Mouse (Mus musculus): ENCODE data around the gene Trnt1. TPM values are rescaled to one million over a fixed set of nuclear protein-coding genes. Genes with fewer than 3 reads are reported as not detected.

Trnt1 gene
- total RNA-seq, 2 experiments from 2014 or later, result 52.3 to 57.5 TPM

GRCm38 (mm10) chr6:106748887-106749388 lies 20.0 kb upstream of the Trnt1 start, which contains the start of gene Il5ra:
Gene Il5ra (minus strand): TSS chr6:106749037.
- no peak for TF ChIP-seq CTCF (conservative IDR thresholded peaks at IDR 0.05)
- no peak within 1 kb of the TSS for H3K4me3 ChIP-seq
- DNase-seq (ENCODE audit: low spot score in 2 of 2), result no peak
- H3K27ac ChIP-seq, result no peak within 1 kb of the TSS

- no peak overlapping the region for H3K4me3 ChIP-seq
- no peak for DNase-seq (ENCODE audit: low spot score in 2 of 2)
- no peak overlapping the region for H3K27ac ChIP-seq
- TF ChIP-seq CTCF (conservative IDR thresholded peaks at IDR 0.05), result no peak
These were observed 18.6 kb upstream of the Trnt1 start for GRCm38 (mm10) chr6:106750291-106750690.

- DNase-seq (ENCODE audit: low spot score in 2 of 2), result no peak
- no peak overlapping the region for H3K4me3 ChIP-seq
- no peak for TF ChIP-seq CTCF (conservative IDR thresholded peaks at IDR 0.05)
- H3K27ac ChIP-seq, result no peak overlapping the region
These were observed 10.6 kb upstream of the Trnt1 start for GRCm38 (mm10) chr6:106758299-106758698.

- Histone ChIP-seq H3K27ac (no peak overlapping the region), H3K4me3 (no peak overlapping the region)
- no peak for DNase-seq (ENCODE audit: low spot score in 2 of 2)
- TF ChIP-seq CTCF (conservative IDR thresholded peaks at IDR 0.05), result no peak
These were observed 8.3 kb upstream of the Trnt1 start for GRCm38 (mm10) chr6:106760473-106761218.

GRCm38 (mm10) chr6:106761486-106761885 lies 7.4 kb upstream of the Trnt1 start:
- no peak for DNase-seq (ENCODE audit: low spot score in 2 of 2)
- no peak for TF ChIP-seq CTCF (conservative IDR thresholded peaks at IDR 0.05)
- Histone ChIP-seq H3K27ac (no peak overlapping the region), H3K4me3 (no peak overlapping the region)

- no peak overlapping the region for H3K4me3 ChIP-seq
- TF ChIP-seq CTCF (conservative IDR thresholded peaks at IDR 0.05), result no peak
- no peak for DNase-seq (ENCODE audit: low spot score in 2 of 2)
- H3K27ac ChIP-seq, result no peak overlapping the region
These were observed 3.0 kb upstream of the Trnt1 start for GRCm38 (mm10) chr6:106765892-106766291.

- no peak overlapping the region for H3K27ac ChIP-seq
- no peak for DNase-seq (ENCODE audit: low spot score in 2 of 2)
- TF ChIP-seq CTCF (conservative IDR thresholded peaks at IDR 0.05), result no peak
- no peak overlapping the region for H3K4me3 ChIP-seq
These were observed 2.1 kb upstream of the Trnt1 start for GRCm38 (mm10) chr6:106766774-106767173.

- H3K27ac ChIP-seq, result peak overlapping the region; percentile 80
- TF ChIP-seq CTCF (conservative IDR thresholded peaks at IDR 0.05), result no peak
- no peak for DNase-seq (ENCODE audit: low spot score in 2 of 2)
These were observed 458 bp downstream of the Trnt1 start for GRCm38 (mm10) chr6:106769290-106769866.

GRCm38 (mm10) chr6:106770046-106770445 lies 1.1 kb downstream of the Trnt1 start:
- Histone ChIP-seq H3K27ac (peak overlapping the region; percentile 80; the same call in 1 of the 2 replicates), H3K4me3 (peak overlapping the region; percentile 97)
- no peak for TF ChIP-seq CTCF (conservative IDR thresholded peaks at IDR 0.05)
- DNase-seq (ENCODE audit: low spot score in 2 of 2), result no peak

More at GRCm38 (mm10) chr6:106769290-106769866, 458 bp downstream of the Trnt1 start:
- peak overlapping the region; percentile 97 for H3K4me3 ChIP-seq

- H3K27ac ChIP-seq, result no peak overlapping the region
- no peak for DNase-seq (ENCODE audit: low spot score in 2 of 2)
- no peak for TF ChIP-seq CTCF (conservative IDR thresholded peaks at IDR 0.05)
- H3K4me3 ChIP-seq, result no peak overlapping the region
These were observed 18.2 kb downstream of the Trnt1 start for GRCm38 (mm10) chr6:106787138-106787537.

- no peak for DNase-seq (ENCODE audit: low spot score in 2 of 2)
- H3K27ac ChIP-seq, result no peak overlapping the region
- no peak for TF ChIP-seq CTCF (conservative IDR thresholded peaks at IDR 0.05)
- H3K4me3 ChIP-seq, result no peak overlapping the region
These were observed 22.5 kb downstream of the Trnt1 start for GRCm38 (mm10) chr6:106791429-106791828.

- DNase-seq (ENCODE audit: low spot score in 2 of 2), result no peak
These were observed 23.6 kb downstream of the Trnt1 start for GRCm38 (mm10) chr6:106792486-106792885.

GRCm38 (mm10) chr6:106793088-106793487 lies 24.2 kb downstream of the Trnt1 start:
- TF ChIP-seq CTCF (conservative IDR thresholded peaks at IDR 0.05), result no peak
- H3K4me3 ChIP-seq, result no peak overlapping the region
- DNase-seq (ENCODE audit: low spot score in 2 of 2), result no peak
- H3K27ac ChIP-seq, result no peak overlapping the region

More at GRCm38 (mm10) chr6:106792486-106792885, 23.6 kb downstream of the Trnt1 start:
- no peak overlapping the region for H3K27ac ChIP-seq
- TF ChIP-seq CTCF (conservative IDR thresholded peaks at IDR 0.05), result no peak
- no peak overlapping the region for H3K4me3 ChIP-seq

All from layer of hippocampus, adult 2 months (tissue).